Mouse (Mus musculus) megakaryocyte-erythroid progenitor cell, adult 5-6 weeks (primary cell): ENCODE results near the gene Afm. TPM values are rescaled to one million over a fixed set of nuclear protein-coding genes. Genes with fewer than 3 reads are reported as not detected.

Source experiments
- ATAC-seq: replicated peaks from 2 replicates; pipeline ENCODE4 v1.8.0; 2016; ENCODE audit warnings: mild to moderate bottlenecking, inconsistent platforms; ENCODE audit not compliant: severe bottlenecking, poor library complexity, low FRiP score, low TSS enrichment
- total RNA-seq, 2 experiments: library from RNA; stranded (forward) in 1 of 2; stranded (reverse) in 1 of 2; fragments of 200-1000, 215-1000 nt in 1 of 2; fragments of >200 nt in 1 of 2; fragmentation: Nextera tagmentation in 1 of 2; gene quantifications; 2 replicates each; pipeline ENCODE4 v1.2.3; 2014 to 2017

Gene Afm
- total RNA-seq, 2 experiments from 2014 or later, result not detected

GRCm38 (mm10) chr5:90512288-90512955, 6.3 kb upstream of the Afm start:
- ATAC-seq, result 0 out of 2 replicates have a peak, but pooled peaks have one; percentile 41

GRCm38 (mm10) chr5:90515561-90515960, 3.2 kb upstream of the Afm start:
- no peak for ATAC-seq

- ATAC-seq, result no peak
Observed at GRCm38 (mm10) chr5:90551191-90551590, 32.5 kb downstream of the Afm start.

- no peak for ATAC-seq
Observed at GRCm38 (mm10) chr5:90556052-90556451, 37.3 kb downstream of the Afm start.

GRCm38 (mm10) chr5:90560743-90561142, 42.0 kb downstream of the Afm start, which contains the start of gene 5830473C10Rik:
TSS of gene 5830473C10Rik (plus strand) at chr5:90561107.
- ATAC-seq, result no peak

- no peak for ATAC-seq
Observed at GRCm38 (mm10) chr5:90561721-90562275, 43.1 kb downstream of the Afm start.

GRCm38 (mm10) chr5:90562880-90563279, 44.1 kb downstream of the Afm start:
- no peak for ATAC-seq

GRCm38 (mm10) chr5:90564161-90564560, 45.4 kb downstream of the Afm start:
- no peak for ATAC-seq

GRCm38 (mm10) chr5:90565205-90565604, 46.5 kb downstream of the Afm start:
- no peak for ATAC-seq

GRCm38 (mm10) chr5:90567788-90568187, 49.1 kb downstream of the Afm start:
- no peak for ATAC-seq

GRCm38 (mm10) chr5:90568338-90568737, 49.6 kb downstream of the Afm start:
- ATAC-seq, result no peak

GRCm38 (mm10) chr5:90571216-90571615, 52.5 kb downstream of the Afm start:
- no peak for ATAC-seq

- ATAC-seq, result no peak
Observed at GRCm38 (mm10) chr5:90577751-90578150, 59.0 kb downstream of the Afm start.

GRCm38 (mm10) chr5:90579556-90579955, 60.8 kb downstream of the Afm start:
- ATAC-seq, result no peak

- ATAC-seq, result no peak
Observed at GRCm38 (mm10) chr5:90582179-90582578, 63.4 kb downstream of the Afm start.

- ATAC-seq, result no peak
Observed at GRCm38 (mm10) chr5:90584799-90585198, 66.1 kb downstream of the Afm start.

GRCm38 (mm10) chr5:90586511-90586910, 67.8 kb downstream of the Afm start:
- peak; percentile 69 for ATAC-seq

- ATAC-seq, result no peak
Observed at GRCm38 (mm10) chr5:90588104-90588503, 69.4 kb downstream of the Afm start.

- ATAC-seq, result peak; percentile 94
Observed at GRCm38 (mm10) chr5:90588708-90589595, 70.2 kb downstream of the Afm start.

- ATAC-seq, result no peak
Observed at GRCm38 (mm10) chr5:90590676-90591075, 71.9 kb downstream of the Afm start.
